Mouse (Mus musculus): ENCODE results near the gene Kmt2d. TPM values are rescaled to one million over a fixed set of nuclear protein-coding genes. Genes with fewer than 3 reads are reported as not detected.
A peak's percentile ranks its signal among the peaks of the same experiment; 100 is the strongest.

The Kmt2d gene
- total RNA-seq, 2 experiments from 2014 or later: 52.4 to 69.3 TPM

DNA sequence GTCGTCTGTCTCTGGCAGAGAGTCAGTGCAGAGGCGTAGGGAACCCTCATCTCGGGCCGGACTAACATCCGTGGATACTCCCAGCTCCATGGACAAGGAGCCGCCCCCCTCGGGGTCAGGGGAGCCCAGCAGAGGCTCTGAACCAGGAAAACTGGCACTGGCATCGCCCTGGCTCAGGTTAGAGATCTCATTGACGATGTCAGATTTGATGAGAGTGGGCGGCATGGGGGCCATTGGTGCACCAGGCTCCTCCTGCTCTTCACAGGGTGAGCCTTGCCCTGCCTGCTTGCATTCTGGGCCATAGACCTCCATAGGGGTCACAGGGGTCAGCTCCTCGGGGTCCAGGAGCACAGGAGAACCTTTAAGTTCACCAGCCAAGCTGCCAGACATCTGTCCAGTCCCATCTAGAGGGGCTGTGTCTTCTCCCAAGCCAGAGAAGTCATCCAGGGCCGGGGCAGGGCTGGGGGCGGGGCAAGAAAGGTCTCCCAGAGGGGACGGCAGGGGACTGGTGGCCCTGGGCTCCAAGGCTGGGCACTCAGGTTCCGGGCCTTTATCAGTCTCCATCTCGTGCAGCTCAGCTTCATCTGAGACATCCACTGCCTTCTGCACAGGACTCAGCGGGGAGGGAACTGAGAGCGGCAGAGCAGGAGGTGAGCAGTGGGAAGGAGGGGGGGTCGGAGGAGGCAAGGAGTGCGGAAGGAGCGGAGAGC, 9.1 kb downstream of the Kmt2d start:
- no peak for ATAC-seq (replicated peaks; ENCODE audit: low FRiP score, poor library complexity, severe bottlenecking)

DNA sequence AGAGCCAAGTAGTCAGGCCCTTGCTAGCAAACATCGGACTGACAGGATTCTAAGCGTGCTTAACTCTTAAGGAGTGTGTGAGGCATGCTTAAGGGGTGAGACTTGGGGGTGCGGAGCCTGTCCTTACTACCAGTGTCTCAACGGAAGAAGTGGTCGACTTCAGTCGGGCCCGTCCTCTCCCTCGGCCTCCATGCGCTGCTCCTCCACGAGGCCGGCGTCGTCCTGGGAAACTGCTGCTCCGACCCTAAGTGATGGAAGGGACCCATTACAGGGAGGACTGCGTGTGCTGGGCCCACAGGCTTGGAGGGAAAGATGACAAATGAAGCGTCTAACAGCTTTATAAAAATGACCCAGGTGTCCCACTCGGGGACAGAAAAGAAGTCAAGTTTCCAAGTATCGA, 10.1 kb downstream of the Kmt2d start:
- no peak for ATAC-seq (replicated peaks; ENCODE audit: low FRiP score, poor library complexity, severe bottlenecking)

DNA sequence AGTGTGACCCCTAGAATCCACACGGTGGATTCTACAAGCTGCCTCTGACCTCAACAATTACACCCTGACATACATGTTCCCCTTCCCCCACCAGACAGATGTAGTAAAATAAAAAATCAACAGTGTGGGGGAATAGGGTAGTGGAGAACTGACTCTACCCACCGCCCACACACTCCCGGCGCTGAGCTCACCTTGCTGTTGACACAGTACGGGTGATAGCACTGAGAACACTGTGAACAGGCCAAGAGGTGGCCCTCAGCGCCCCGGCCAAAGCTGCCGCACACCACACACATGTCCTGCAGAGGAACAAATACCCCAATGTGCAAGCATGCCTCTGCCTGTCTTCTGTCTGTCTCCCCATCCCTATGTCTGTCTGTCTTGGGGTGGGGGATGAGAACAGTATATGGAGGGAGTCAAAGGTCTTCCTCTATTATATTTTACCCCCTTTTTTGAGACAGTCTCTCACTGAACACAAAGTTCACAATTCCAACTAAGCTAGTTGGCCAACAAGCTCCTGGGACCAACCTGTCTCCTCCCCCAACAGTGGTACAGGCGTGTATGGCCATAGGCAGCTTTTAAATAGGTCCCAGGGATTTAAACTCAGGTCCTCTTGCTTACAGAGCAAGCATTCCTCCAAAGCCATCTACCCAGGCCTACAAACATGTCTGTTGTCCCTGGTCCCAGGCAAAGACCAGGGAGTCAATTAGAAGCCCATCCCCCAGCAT, 11.5 kb downstream of the Kmt2d start:
- no peak for ATAC-seq (replicated peaks; ENCODE audit: low FRiP score, poor library complexity, severe bottlenecking)

DNA sequence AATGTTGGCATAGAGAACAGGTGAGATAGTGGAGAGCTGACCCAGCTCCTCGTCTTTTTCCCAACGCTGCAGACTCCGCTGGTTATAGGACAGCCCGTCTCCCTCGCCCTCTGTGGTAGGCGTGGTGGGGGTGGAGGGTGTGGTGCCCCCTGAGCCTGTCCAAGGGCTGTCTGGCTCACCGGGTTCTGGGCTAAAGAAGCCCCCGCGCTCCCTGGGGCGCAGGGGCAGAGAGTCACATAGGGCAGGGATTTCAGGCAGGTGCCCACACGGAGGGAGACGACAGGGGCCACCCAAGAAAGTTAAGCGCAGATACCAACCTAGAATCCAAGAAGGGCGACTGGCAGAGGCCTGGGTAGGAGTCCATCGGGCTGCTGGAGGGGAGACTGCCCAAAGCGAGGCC, 16.8 kb downstream of the Kmt2d start:
- no peak for ATAC-seq (replicated peaks; ENCODE audit: low FRiP score, poor library complexity, severe bottlenecking)

DNA sequence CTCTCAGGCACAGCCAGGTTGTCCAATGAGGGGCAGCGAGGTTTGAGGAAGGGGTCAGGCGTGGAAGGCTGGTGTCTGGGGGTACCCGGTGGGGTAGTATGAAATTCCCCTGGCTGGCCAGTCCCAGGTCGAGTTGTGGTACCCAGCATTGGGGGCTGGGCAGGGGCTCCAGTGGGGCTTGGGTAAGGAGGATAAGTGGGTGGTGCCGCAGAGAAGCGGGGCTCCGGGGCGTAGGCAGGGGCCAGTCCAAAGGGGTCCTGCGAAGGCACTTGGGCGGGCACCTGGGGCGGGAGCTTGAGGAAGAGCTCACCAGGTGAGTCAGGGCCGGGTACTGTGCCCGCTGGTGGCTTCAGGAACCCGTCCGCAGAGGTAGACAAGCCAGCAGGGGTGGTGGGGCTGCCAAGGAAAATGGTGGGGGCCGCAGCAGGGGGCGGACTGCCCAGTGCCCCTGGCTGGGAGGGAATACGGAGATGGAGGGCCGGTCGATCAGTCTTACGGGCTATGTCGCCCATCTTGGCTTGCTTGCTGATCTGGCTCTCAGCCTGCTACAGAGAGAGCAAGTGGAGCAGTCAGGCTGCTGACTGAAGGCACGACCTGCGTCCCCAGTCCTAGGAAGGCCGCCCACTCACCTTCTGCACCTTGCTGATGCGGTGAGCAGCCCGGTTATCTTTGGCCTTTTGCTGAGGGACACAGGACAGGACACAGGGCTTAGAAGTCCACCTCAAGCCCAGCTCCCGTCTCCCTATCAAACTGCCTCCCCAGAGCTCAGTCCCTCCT, 17.7 kb downstream of the Kmt2d start:
- ATAC-seq (replicated peaks; ENCODE audit: low FRiP score, poor library complexity, severe bottlenecking): no peak

DNA sequence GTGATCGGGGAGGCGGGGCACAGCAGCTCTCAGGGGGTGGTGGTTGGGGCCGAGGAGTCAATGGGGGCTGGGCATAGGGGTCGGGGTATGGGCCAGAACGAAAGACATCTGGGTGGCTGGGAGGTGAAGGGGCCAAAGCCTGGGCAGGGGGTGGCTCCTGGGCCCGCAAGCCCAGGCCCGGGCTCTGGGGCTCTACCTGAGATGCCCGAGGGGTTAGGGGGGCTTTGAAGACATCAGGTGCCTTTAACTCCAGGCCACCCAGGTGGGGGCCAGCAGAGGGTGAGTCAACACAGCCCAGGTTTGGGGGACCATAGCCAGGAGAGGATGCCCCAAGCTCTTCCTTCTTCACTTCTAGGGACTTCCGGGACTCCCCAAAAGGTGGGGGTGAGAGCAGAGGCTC, 18.3 kb downstream of the Kmt2d start:
- no peak for ATAC-seq (replicated peaks; ENCODE audit: low FRiP score, poor library complexity, severe bottlenecking)

DNA sequence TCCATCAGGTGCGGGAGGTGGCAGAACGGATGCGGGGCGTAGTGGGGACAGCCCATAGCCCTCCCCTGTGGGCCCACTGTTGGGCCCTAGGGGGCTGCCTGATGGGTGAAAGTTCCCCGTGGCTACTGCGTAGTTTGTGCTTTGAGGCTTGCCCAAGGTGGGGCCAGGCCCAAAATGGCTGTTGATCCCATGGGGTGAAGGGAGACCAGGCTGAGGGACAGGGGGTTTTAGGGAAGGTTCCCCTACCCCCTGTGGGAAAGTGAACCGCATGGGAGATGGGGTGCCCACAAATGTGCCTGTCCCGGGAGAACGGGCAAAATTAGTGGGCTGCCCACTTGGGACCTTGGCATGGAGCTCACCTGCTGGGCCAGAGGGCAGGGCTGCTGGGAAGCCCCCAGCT, 18.9 kb downstream of the Kmt2d start:
- ATAC-seq (replicated peaks; ENCODE audit: low FRiP score, poor library complexity, severe bottlenecking): no peak

DNA sequence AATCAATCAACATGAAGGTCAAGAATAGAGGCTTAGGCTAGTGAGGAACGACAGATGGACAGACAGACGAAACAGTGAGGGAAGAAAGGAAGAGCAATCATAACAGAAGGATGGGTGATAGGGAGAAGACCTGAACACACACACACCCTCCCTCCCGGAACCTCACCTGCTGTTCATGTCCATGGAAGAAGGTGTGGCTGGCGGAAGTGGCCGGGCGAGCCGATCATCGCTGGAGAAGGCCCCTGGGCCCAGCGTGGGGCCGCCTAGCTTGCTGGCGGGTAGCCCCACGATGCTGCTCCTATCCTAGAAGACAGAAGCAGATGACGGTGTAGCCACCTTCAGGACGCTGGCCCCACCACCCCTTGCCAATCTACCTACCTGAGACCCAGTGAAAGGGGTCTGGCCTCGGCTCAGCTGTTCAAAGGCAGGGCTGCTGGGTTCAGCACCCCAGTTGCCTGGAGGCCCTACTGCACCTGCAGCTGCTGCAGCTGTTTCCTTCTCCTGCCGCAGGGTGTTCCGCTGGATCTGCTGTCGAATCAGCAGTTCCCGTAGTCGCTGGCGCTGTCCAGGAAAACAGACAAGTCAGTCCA, 19.7 kb downstream of the Kmt2d start:
- no peak for ATAC-seq (replicated peaks; ENCODE audit: low FRiP score, poor library complexity, severe bottlenecking)

DNA sequence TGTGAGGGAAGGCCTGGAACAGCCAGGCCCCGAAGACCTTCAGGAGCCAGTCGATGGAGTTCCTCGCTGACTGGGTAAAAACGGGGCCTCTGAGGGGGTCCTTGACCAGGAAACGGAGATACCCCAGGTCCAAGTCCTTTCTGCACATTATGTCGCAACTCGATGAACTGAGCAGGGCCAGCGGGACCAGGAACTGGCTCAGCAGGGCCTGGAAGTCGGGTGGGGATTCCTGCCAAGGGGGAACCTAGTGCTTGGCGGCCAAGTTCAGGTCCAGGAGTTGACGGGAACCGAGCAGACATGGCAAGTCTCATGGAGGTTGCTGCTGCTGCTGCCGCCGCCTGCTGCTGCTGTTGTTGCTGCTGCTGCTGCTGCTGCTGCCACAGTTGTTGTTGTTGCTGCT, 20.3 kb downstream of the Kmt2d start:
- ATAC-seq (replicated peaks; ENCODE audit: low FRiP score, poor library complexity, severe bottlenecking): no peak

DNA sequence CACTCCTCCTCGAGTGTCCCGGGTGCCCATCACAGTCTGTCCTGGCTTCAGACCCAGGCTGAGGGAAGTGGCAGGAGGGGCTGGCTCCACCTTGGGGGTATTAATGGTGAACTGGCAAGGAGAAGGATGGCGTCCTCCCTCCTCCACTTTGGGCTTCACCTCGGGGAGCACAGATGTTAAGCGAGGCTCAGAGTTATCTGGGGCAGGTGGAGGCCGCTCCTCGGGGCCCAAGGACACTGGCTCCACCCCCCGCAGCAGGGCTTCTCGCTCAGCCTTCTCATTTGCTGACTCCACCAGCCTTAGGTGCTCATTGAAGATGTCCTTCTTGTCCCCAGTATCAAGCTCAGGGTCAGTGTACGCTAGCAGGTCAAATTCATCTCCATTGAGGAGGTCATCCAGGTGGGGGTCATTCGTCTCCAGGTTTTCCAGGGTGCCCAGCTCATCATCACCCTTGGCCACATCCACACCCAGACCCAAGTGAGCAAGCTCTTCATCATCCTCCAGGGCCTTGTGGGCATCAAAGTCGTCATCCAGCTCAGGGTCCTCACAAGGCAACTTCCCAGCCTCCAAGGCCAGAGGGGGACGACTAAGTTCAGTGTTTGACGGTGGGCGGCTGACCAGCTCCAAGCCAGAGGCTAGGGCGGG, 20.9 kb downstream of the Kmt2d start:
- ATAC-seq (replicated peaks; ENCODE audit: low FRiP score, poor library complexity, severe bottlenecking): no peak

DNA sequence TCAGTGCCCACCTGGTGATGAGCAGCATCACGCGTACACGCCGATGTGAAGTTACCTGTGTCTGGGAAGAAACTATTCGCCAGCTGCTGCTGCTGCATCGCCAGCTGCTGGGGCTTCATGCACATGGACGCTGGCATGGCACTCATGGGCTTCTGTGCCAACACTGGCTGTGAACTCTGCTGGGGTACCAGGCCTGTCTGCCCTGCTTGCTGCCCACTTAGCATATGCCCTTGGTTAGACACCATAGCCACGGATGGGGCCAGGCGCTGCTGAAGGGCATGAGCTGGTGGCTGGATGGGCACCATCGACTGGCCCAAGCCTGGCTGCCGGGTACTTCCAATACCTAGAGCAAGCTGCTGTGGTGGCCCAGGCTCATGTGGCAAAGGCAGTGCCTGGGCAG, 21.8 kb downstream of the Kmt2d start:
- no peak for ATAC-seq (replicated peaks; ENCODE audit: low FRiP score, poor library complexity, severe bottlenecking)

DNA sequence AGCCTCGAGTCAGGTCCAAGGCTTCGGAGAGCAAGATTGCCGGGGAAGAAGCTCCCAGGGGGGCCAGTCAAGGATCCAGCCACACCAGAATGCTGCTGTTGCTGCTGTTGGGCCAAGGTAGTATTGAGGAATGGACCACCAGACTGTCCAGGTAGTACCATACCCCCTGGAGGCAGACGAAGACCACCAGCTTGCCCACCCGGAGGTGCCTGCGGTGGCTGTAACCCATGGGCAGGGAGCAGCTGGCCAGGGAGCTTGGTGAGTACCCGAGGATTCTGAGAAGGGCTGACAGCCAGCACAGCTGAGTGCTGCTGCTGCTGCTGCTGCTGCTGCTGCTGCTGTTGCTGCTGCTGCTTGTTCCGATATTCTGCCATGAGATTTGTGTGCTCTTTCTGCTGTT, 24.9 kb downstream of the Kmt2d start:
- ATAC-seq (replicated peaks; ENCODE audit: low FRiP score, poor library complexity, severe bottlenecking): no peak

DNA sequence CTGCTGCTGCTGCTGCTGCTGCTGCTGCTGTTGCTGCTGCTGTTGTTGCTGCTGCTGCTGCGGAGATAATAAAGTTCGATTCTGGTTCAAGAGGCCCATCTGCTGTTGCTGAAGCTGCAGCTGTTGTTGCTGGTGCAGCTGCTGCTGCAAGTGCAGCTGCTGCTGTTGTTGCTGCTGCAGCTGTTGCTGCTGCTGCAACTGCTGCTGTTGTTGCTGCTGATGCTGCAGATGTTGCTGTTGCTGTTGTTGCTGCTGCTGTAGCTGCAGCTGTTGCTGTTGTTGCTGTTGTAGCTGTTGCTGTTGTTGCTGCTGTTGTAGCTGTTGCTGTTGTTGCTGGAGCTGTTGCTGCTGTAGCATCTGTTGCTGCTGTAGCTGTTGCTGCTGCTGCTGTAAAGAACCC, 25.9 kb downstream of the Kmt2d start:
- ATAC-seq (replicated peaks; ENCODE audit: low FRiP score, poor library complexity, severe bottlenecking): no peak

DNA sequence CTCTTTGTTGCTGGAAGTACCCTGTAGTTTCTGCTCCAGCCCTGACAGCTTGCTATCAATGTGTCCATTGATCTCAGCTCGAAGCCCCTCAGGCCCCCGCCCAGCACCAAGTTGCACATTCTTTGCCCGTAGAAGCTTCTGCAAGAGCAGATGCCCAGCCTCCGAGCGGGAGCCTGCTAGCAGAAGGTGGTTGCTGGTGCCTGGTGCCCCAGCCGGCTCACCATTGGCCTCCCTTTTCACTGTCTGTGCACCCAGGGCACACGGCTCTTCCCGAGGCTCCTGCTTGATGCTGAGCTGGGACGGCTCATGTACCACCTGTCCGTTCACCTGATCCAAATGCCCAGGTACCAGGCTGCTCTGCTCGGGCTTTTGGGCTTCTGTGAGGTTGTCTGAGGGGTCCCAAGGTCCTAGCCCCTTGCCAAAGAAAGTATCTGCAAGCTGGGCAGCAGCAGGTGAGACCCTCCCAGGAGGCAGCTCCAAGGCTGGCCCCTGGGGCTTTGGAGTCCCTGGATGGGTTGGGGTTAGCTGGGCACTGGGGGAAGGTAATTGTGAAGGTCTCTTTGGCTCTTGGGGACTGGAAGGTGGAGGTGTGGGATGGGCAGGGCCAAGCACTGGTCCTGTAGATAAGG, 27.3 kb downstream of the Kmt2d start:
- no peak for ATAC-seq (replicated peaks; ENCODE audit: low FRiP score, poor library complexity, severe bottlenecking)

DNA sequence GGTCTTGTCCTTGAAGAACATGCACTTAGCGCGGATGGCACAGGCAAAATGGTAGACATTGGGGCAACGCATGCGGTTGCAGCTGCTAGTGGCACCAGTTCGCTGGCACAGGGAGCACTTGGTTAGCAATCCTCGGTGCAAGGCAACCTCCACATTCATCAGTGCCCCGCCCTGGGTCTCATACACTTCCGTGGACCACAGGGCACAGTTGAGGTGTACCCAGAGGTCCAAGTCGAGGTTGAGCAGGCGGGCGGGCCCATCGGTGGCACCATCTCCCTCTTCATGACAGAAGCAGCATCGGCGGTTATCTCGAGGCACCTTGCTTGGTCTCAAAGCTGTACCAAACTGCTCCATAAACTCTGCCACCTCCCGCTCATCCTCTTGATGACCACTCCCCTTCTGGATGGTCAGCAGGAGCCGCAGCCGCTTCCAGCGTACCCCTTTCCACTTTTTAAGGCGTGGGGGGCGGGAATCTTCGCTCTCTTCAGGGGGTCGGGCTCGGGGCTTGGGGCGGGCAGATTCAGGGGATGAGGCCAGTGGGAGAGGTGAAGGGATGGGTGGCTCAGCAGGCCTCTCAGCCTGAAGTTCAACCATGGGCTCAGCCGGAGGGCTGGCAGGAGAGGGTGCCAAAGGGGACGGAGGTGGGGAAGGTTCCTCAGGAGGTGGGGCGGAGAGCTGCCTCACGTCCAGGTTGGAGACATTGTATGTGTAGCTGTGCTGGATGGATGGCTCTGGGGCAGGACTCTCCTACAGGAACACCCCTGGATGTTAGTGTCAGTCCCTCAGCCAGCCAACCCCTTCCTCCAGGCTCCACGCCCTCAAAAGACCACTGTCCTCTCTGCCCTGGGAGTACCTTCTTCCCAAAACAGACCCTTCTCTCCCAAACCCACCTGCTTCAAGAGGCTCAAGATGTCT, 31.1 kb downstream of the Kmt2d start:
- no peak for ATAC-seq (replicated peaks; ENCODE audit: low FRiP score, poor library complexity, severe bottlenecking)

DNA sequence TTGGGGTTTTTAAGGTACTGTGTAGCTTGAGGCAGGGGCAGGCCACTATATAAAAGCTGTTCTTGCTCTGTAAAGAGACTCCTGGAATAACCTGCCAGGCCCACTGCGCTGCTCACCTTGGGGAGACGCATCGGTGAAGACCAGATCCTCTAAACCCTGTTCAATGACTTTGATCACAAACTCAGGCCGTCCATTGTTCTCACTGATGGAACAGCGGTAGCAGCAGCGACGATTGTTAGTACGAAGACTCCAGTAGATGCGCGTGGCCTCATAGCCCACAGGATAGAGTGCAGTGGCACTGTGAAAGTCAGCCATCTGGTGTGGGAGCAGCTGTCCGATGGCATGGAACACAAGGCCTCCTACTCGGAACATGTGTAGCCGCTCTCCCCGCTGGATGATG, 31.8 kb downstream of the Kmt2d start:
- ATAC-seq (replicated peaks; ENCODE audit: low FRiP score, poor library complexity, severe bottlenecking): no peak

DNA sequence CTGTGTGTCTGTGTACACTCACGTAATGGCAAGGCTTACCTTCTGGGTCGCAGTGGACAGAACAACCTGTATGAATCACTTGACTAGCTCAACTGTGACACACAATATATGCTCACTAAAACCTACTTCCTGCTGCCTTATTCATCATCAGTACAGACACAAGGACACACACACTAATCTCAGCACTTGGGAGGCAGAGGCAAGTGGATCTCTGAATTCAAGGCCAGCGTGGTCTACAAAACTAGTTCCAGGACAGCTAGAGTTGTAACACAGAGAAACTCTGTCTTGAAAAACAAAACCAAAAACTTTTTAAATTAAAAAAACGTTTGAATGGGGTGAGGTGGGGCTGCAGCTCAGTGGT, 33.3 kb downstream of the Kmt2d start:
- ATAC-seq (replicated peaks; ENCODE audit: low FRiP score, poor library complexity, severe bottlenecking): peak; percentile 40

DNA sequence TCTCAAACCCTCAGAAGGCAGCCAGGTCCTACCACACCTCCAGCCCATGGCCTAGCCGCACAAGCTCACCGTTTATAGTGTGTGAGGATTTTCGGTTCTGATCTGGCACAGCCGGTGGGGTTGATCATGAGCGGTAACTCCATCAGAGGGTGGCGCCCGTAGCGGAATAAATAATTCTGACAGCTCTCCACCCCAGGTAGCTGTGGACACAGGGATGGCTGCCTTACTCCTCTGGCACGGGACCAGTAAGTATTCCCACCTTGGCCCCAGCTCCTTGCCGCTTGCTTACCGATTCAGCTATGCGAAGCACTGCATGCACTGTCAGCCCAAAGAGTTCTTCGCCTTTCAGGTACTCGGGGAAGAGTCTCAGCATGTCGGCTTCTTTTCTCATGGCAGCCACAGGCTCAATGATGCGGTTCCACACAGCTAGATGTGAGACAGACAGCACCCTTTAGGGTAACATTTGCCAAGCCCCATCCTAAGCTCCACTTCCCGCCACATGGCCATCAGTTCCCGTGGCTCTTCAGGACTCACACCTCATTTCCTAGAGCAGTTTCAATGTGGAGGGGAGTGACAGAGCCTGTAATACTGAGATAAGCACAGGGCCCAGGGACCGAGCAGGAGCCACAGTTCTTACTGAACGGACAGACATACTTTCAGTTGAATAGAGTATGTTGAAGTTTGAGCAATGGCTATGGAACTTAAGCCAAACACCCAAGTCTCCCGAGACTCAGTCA, 33.8 kb downstream of the Kmt2d start:
- ATAC-seq (replicated peaks; ENCODE audit: low FRiP score, poor library complexity, severe bottlenecking): peak; percentile 90
